Mouse (Mus musculus) layer of hippocampus, adult 8-10 months (tissue): ENCODE measurements around the gene Fam213b. TPM values are rescaled to one million over a fixed set of nuclear protein-coding genes. Genes with fewer than 3 reads are reported as not detected.

Source experiments
- DNase-seq, 2 experiments: peaks; one replicate each; pipeline ENCODE4 v3.0.0; 2022; ENCODE audit warnings: low spot score in 2 of 2
- total RNA-seq, 4 experiments: library from RNA; stranded (reverse); gene quantifications; 2 replicates each; pipeline ENCODE4 v1.2.4; 2022

The Fam213b gene
- total RNA-seq, 4 experiments from 2014 or later: 49.5 to 59.8 (median 57.0) TPM

GRCm38 (mm10) chr4:154925413-154925812 is 26.5 kb upstream of the Fam213b start:
- DNase-seq: no peak

- no peak for DNase-seq
Observed at GRCm38 (mm10) chr4:154922931-154923330, 24.0 kb upstream of the Fam213b start.

GRCm38 (mm10) chr4:154922291-154922690 is 23.4 kb upstream of the Fam213b start:
- no peak for DNase-seq

- no peak for DNase-seq
Observed at GRCm38 (mm10) chr4:154916662-154917061, 17.7 kb upstream of the Fam213b start.

- DNase-seq: no peak
Observed at GRCm38 (mm10) chr4:154915286-154915685, 16.4 kb upstream of the Fam213b start.

GRCm38 (mm10) chr4:154914707-154915106 is 15.8 kb upstream of the Fam213b start:
- no peak for DNase-seq

- DNase-seq: no peak
Observed at GRCm38 (mm10) chr4:154914252-154914651, 15.3 kb upstream of the Fam213b start.

GRCm38 (mm10) chr4:154913845-154914244 is 14.9 kb upstream of the Fam213b start:
- no peak for DNase-seq

- DNase-seq: no peak
Observed at GRCm38 (mm10) chr4:154911644-154912043, 12.7 kb upstream of the Fam213b start.

- no peak for DNase-seq
Observed at GRCm38 (mm10) chr4:154910606-154911522, 11.9 kb upstream of the Fam213b start.

- DNase-seq: no peak
Observed at GRCm38 (mm10) chr4:154908490-154908889, 9.6 kb upstream of the Fam213b start.

- peak; percentile 30 to 56 for DNase-seq
Observed at GRCm38 (mm10) chr4:154907833-154908232, 8.9 kb upstream of the Fam213b start.

- DNase-seq: peak; percentile 81 to 85
Observed at GRCm38 (mm10) chr4:154904185-154905071, 5.5 kb upstream of the Fam213b start.

- no peak for DNase-seq
Observed at GRCm38 (mm10) chr4:154902371-154902770, 3.4 kb upstream of the Fam213b start.

- no peak for DNase-seq
Observed at GRCm38 (mm10) chr4:154897676-154898465, 1.1 kb downstream of the Fam213b start.

GRCm38 (mm10) chr4:154895549-154895948 is 3.4 kb downstream of the Fam213b start:
- DNase-seq: no peak

GRCm38 (mm10) chr4:154890887-154891286 is 8.0 kb downstream of the Fam213b start:
- no peak for DNase-seq

- DNase-seq: no peak
Observed at GRCm38 (mm10) chr4:154887593-154888250, 11.2 kb downstream of the Fam213b start.

- no peak for DNase-seq
Observed at GRCm38 (mm10) chr4:154886876-154887592, 11.9 kb downstream of the Fam213b start.

- DNase-seq: no peak
Observed at GRCm38 (mm10) chr4:154885416-154885815, 13.5 kb downstream of the Fam213b start.
